Mouse (Mus musculus) right cerebral cortex, postnatal 10 days (tissue): ENCODE data around the gene Duxf3.
"Not testable (repeated sequence)": the region's sequence is repeated elsewhere in the genome, so short reads cannot be mapped to it uniquely, and the experiment has no call there.

ENCODE experiments used
- DNase-seq, 2 experiments: peaks; one replicate each; pipeline ENCODE4 v3.0.0; 2021; ENCODE audit warnings: low spot score in 2 of 2

The Duxf3 gene

GRCm38 (mm10) chr10:58232641-58232969 is at the start of gene Duxf3:
Gene Duxf3 (minus strand): TSS chr10:58232675.
- DNase-seq = not testable (repeated sequence)

GRCm38 (mm10) chr10:58282238-58282637 is 49.8 kb upstream of the Duxf3 start:
- DNase-seq = no peak

GRCm38 (mm10) chr10:58258466-58258865 is 26.0 kb upstream of the Duxf3 start:
- no peak for DNase-seq

GRCm38 (mm10) chr10:58255954-58256353 is 23.5 kb upstream of the Duxf3 start:
- DNase-seq = no peak

GRCm38 (mm10) chr10:58255213-58255892 is 22.9 kb upstream of the Duxf3 start, which contains the start of gene Gcc2:
Gene Gcc2 (plus strand): TSS chr10:58255497.
- peak; percentile 96 for DNase-seq

GRCm38 (mm10) chr10:58254635-58255175 is 22.2 kb upstream of the Duxf3 start:
- no peak for DNase-seq

- no peak for DNase-seq
These were observed 17.1 kb upstream of the Duxf3 start for GRCm38 (mm10) chr10:58249535-58249934.

- DNase-seq = peak; percentile 58 to 65
These were observed 6.7 kb upstream of the Duxf3 start for GRCm38 (mm10) chr10:58238984-58239740.

- no peak for DNase-seq
These were observed 4.1 kb upstream of the Duxf3 start, which contains the start of gene Gm4981 for GRCm38 (mm10) chr10:58236613-58237012. Gene Gm4981 (minus strand): TSS chr10:58236701.

- not testable (repeated sequence) for DNase-seq
These were observed 2.5 kb upstream of the Duxf3 start for GRCm38 (mm10) chr10:58234985-58235384.

GRCm38 (mm10) chr10:58233740-58234121 is 1.3 kb upstream of the Duxf3 start:
- DNase-seq = not testable (repeated sequence)

GRCm38 (mm10) chr10:58233054-58233739 is 722 bp upstream of the Duxf3 start:
- DNase-seq = peak in 1 of 2 experiments; percentile 31

GRCm38 (mm10) chr10:58231779-58232640 is 465 bp downstream of the Duxf3 start:
- peak; percentile 81 for DNase-seq

- DNase-seq = peak; percentile 50 to 61
These were observed 1.4 kb downstream of the Duxf3 start for GRCm38 (mm10) chr10:58231088-58231487.

- not testable (repeated sequence) for DNase-seq
These were observed 2.5 kb downstream of the Duxf3 start for GRCm38 (mm10) chr10:58230021-58230420.

- not testable (repeated sequence) for DNase-seq
These were observed 4.7 kb downstream of the Duxf3 start for GRCm38 (mm10) chr10:58227798-58228197.

GRCm38 (mm10) chr10:58226357-58226756 is 6.1 kb downstream of the Duxf3 start:
- peak in 1 of 2 experiments; percentile 31 for DNase-seq

GRCm38 (mm10) chr10:58224827-58225785 is 7.4 kb downstream of the Duxf3 start, which contains the start of gene AW822073:
Gene AW822073 (minus strand): TSS chr10:58224930.
- DNase-seq = peak; percentile 50 to 58

- peak; percentile 72 to 78 for DNase-seq
These were observed 8.3 kb downstream of the Duxf3 start for GRCm38 (mm10) chr10:58223972-58224805.
